Mouse (Mus musculus) heart, embryonic 13.5 days (tissue): ENCODE data around the gene Gm5148. TPM values are rescaled to one million over a fixed set of nuclear protein-coding genes. Genes with fewer than 3 reads are reported as not detected.

Experiments
- ATAC-seq: fragments of 200-750 bp; cut with Nextera tagmentation; 2 replicates; pipeline ENCODE4 v1.8.0; 2017; ENCODE audit warnings: moderate TSS enrichment; ENCODE audit not compliant: insufficient number of reproducible peaks, low FRiP score, low TSS enrichment; ENCODE audit errors: extremely low read depth
- H3K27ac ChIP-seq: fragments of 300-500 bp; sonication (generic); replicated peaks from 2 replicates; pipeline ENCODE4 v1.5.1; 2015; ENCODE audit warnings: moderate library complexity, mild to moderate bottlenecking, inconsistent platforms
- H3K27me3 ChIP-seq: fragments of 300-500 bp; sonication (generic); replicated peaks from 2 replicates; pipeline ENCODE4 v1.6.1; 2015; ENCODE audit warnings: mild to moderate bottlenecking, inconsistent platforms
- H3K36me3 ChIP-seq: fragments of 300-500 bp; sonication (generic); 2 replicates; pipeline ENCODE4 v1.6.1; 2015; ENCODE audit warnings: mild to moderate bottlenecking, inconsistent platforms
- H3K4me1 ChIP-seq: fragments of 300-500 bp; sonication (generic); 2 replicates; pipeline ENCODE4 v1.6.1; 2015; ENCODE audit warnings: inconsistent platforms
- H3K4me2 ChIP-seq: fragments of 300-500 bp; sonication (generic); 2 replicates; pipeline ENCODE4 v1.6.1; 2015; ENCODE audit warnings: inconsistent platforms, mild to moderate bottlenecking, moderate library complexity
- H3K4me3 ChIP-seq: fragments of 300-500 bp; sonication (generic); 2 replicates; pipeline ENCODE4 v1.5.1; 2015; ENCODE audit warnings: moderate library complexity, mild to moderate bottlenecking, inconsistent platforms
- H3K9ac ChIP-seq: fragments of 300-500 bp; sonication (generic); 2 replicates; pipeline ENCODE4 v1.6.1; 2015; ENCODE audit warnings: inconsistent platforms, mild to moderate bottlenecking, moderate library complexity
- H3K9me3 ChIP-seq: fragments of 300-500 bp; sonication (generic); 2 replicates; pipeline ENCODE4 v1.6.1; 2016; ENCODE audit warnings: inconsistent platforms
- WGBS: fragments of 180-500 bp; shearing (Covaris S2); methylation state at CpG from one replicate; pipeline ENCODE4 v1.1.7; 2015; ENCODE audit warnings: mixed read lengths; 5-methylcytosine and 5-hydroxymethylcytosine counted together
- polyA plus RNA-seq: library from polyadenylated mRNA; unstranded; fragments of >200 nt; fragmentation: Nextera tagmentation; extraction: Ambion mirVana; gene quantifications from 2 replicates; pipeline ENCODE4 v1.2.1, GENCODE M21; 2015

The Gm5148 gene
- polyA plus RNA-seq, 1 experiment from 2014 or later = 3.1 TPM

GRCm38 (mm10) chr3:37666291-37667118, 57.8 kb downstream of the Gm5148 start:
- peaks cover 6% of the 10 kb centered on the region; the same call in 1 of the 2 replicates for H3K36me3 ChIP-seq
- no peak overlapping the region for H3K4me2 ChIP-seq
- peak overlapping the region; percentile 24; the same call in 1 of the 2 replicates for H3K9ac ChIP-seq
- H3K27me3 ChIP-seq = peaks cover 28% of the 10 kb centered on the region
- peak; percentile 19; the same call in 1 of the 2 replicates for ATAC-seq
- H3K4me3 ChIP-seq = no peak overlapping the region
- WGBS = 19% methylated on average over 9 of the region's 9 CpGs
- peaks cover 14% of the 10 kb centered on the region for H3K4me1 ChIP-seq
- peak overlapping the region; percentile 28; the same call in 1 of the 2 replicates for H3K27ac ChIP-seq
- peaks cover 18% of the 10 kb centered on the region for H3K9me3 ChIP-seq

Other genes with a start within 250 kb of the Gm5148 start
- 5.6 and 6.4 TPM in 2 replicates for gene Spry1, start 84.5 kb downstream of the Gm5148 start, polyA plus RNA-seq